Mouse (Mus musculus) limb, embryonic 12.5 days (tissue): ENCODE results near the gene Snupn. TPM values are rescaled to one million over a fixed set of nuclear protein-coding genes. Genes with fewer than 3 reads are reported as not detected.
"Not testable (repeated sequence)": the region's sequence is repeated elsewhere in the genome, so short reads cannot be mapped to it uniquely, and the experiment has no call there.

Source experiments
- ATAC-seq: fragments of 200-750 bp; cut with Nextera tagmentation; 2 replicates; pipeline ENCODE4 v1.8.0; 2017; ENCODE audit warnings: low read depth, moderate TSS enrichment; ENCODE audit not compliant: insufficient number of reproducible peaks, insufficient read depth, low FRiP score, low TSS enrichment
- H3K27ac ChIP-seq: fragments of 300-500 bp; sonication (generic); 2 replicates; pipeline ENCODE4 v1.5.1; 2016; ENCODE audit warnings: mild to moderate bottlenecking, moderate library complexity
- H3K27me3 ChIP-seq: fragments of 300-500 bp; sonication (generic); 2 replicates; pipeline ENCODE4 v1.6.1; 2016; ENCODE audit warnings: mild to moderate bottlenecking, moderate library complexity
- H3K36me3 ChIP-seq: fragments of 300-500 bp; sonication (generic); 2 replicates; pipeline ENCODE4 v1.6.1; 2016; ENCODE audit warnings: mild to moderate bottlenecking, moderate library complexity
- H3K4me1 ChIP-seq: fragments of 300-500 bp; sonication (generic); replicated peaks from 2 replicates; pipeline ENCODE4 v1.6.1; 2016
- H3K4me2 ChIP-seq: fragments of 300-500 bp; sonication (generic); 2 replicates; pipeline ENCODE4 v1.6.1; 2016; ENCODE audit warnings: mild to moderate bottlenecking, moderate library complexity
- H3K4me3 ChIP-seq: fragments of 300-500 bp; sonication (generic); replicated peaks from 2 replicates; pipeline ENCODE4 v1.5.1; 2016; ENCODE audit warnings: mild to moderate bottlenecking
- H3K9ac ChIP-seq: fragments of 300-500 bp; sonication (generic); replicated peaks from 2 replicates; pipeline ENCODE4 v1.6.1; 2016; ENCODE audit warnings: mild to moderate bottlenecking, moderate library complexity
- H3K9me3 ChIP-seq: fragments of 300-500 bp; sonication (generic); 2 replicates; pipeline ENCODE4 v1.6.1; 2016; ENCODE audit warnings: mild to moderate bottlenecking, moderate library complexity
- WGBS: fragments of 180-500 bp; shearing (Covaris S2); methylation state at CpG from one replicate; pipeline ENCODE4 v1.1.7; 2016; 5-methylcytosine and 5-hydroxymethylcytosine counted together
- polyA plus RNA-seq: library from polyadenylated mRNA; unstranded; fragments of >200 nt; fragmentation: Nextera tagmentation; extraction: Ambion mirVana; gene quantifications from 2 replicates; pipeline ENCODE4 v1.2.1, GENCODE M21; 2016

Snupn gene
- polyA plus RNA-seq, 1 experiment from 2014 or later, result 29.2 TPM

- peaks cover 13% of the 10 kb centered on the region for H3K4me1 ChIP-seq
- H3K9me3 ChIP-seq, result no peaks in the 10 kb centered on the region
- no peak overlapping the region for H3K9ac ChIP-seq
- peaks cover 6% of the 10 kb centered on the region; the same call in 1 of the 2 replicates for H3K36me3 ChIP-seq
- ATAC-seq, result no peak
- H3K27ac ChIP-seq, result no peak overlapping the region
- H3K27me3 ChIP-seq, result no peaks in the 10 kb centered on the region
- peak overlapping the region; percentile 89 for H3K4me2 ChIP-seq
- 19% methylated on average over 6 of the region's 6 CpGs for WGBS
- peak overlapping the region; percentile 85 for H3K4me3 ChIP-seq
Observed at GRCm38 (mm10) chr9:56936861-56937222, 13.8 kb upstream of the Snupn start.

DNA sequence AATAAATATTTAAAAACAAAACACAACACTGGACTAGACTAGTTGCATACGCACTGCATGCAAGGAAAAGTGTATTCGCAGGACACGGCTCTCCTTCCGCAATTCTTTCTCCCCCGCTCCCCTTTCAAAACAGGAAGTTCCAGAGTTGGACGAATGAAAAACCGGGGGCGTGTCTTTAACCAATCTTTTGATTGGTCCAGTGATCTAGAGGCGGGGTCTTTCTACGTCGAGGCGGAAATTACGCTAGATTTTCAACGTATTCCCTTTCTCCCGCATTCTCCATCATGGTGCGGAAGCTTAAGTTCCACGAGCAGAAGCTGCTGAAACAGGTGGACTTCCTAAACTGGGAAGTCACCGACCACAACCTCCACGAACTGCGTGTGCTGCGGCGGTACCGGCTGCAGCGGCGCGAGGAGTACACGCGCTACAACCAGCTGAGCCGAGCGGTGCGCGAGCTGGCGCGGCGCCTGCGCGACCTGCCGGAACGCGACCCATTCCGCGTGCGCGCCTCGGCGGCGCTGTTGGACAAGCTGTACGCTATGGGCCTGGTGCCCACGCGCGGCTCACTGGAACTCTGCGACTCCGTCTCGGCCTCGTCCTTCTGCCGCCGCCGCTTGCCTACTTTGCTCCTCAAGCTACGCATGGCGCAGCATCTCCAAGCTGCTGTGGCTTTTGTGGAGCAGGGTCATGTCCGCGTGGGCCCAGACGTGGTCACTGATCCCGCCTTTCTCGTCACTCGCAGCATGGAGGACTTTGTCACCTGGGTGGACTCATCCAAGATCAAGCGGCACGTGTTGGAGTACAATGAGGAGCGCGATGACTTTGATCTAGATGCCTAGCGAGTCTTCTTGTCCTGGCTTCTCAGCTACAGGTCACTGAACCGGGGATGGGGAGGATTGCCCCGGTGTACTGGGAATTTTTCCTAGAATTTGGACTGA is 13.2 kb upstream of the Snupn start, which contains the start of gene Imp3:
TSS of gene Imp3 (plus strand) at position 253 of the 938 bp plus-strand sequence.
- peak within 1 kb of the TSS; percentile 89 for H3K4me2 ChIP-seq
- peak within 1 kb of the TSS; percentile 85 for H3K4me3 ChIP-seq
- under 1% methylated on average over 73 of the region's 73 CpGs for WGBS
- H3K4me1 ChIP-seq, result peaks cover 13% of the 10 kb centered on the region
- H3K27me3 ChIP-seq, result no peaks in the 10 kb centered on the region
- peak; percentile 89 for ATAC-seq
- H3K36me3 ChIP-seq, result peaks cover 6% of the 10 kb centered on the region; the same call in 1 of the 2 replicates
- H3K27ac ChIP-seq, result peak within 1 kb of the TSS; percentile 89
- H3K9me3 ChIP-seq, result no peaks in the 10 kb centered on the region
- peak within 1 kb of the TSS; percentile 85 for H3K9ac ChIP-seq

DNA sequence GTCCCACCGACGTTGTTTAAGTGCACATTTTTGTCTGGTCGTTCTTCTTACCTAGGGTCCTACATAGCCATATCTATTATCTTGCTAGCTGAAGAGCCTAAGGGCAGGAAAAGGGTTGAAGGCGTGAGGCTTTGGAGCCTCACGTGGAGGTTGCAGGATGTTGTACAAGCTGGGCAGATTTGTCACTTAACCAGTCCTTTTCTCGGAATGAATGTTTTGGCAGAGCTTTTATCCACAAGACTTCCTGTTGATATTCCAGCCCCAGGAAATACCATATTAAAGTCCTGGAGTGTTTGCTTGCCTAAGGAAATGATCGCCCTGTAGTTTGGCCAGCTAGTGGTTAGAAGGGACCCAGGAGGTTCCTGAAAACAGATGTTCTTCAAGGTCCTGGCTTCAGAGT is 12.3 kb upstream of the Snupn start:
- WGBS, result under 1% methylated on average over 7 of the region's 7 CpGs
- peak overlapping the region; percentile 89 for H3K4me2 ChIP-seq
- no peaks in the 10 kb centered on the region for H3K27me3 ChIP-seq
- H3K27ac ChIP-seq, result peak overlapping the region; percentile 17; the same call in 1 of the 2 replicates
- ATAC-seq, result no peak
- peak overlapping the region; percentile 85 for H3K9ac ChIP-seq
- peak overlapping the region; percentile 85 for H3K4me3 ChIP-seq
- no peaks in the 10 kb centered on the region for H3K9me3 ChIP-seq
- peaks cover 13% of the 10 kb centered on the region for H3K4me1 ChIP-seq
- H3K36me3 ChIP-seq, result peaks cover 6% of the 10 kb centered on the region; the same call in 1 of the 2 replicates

DNA sequence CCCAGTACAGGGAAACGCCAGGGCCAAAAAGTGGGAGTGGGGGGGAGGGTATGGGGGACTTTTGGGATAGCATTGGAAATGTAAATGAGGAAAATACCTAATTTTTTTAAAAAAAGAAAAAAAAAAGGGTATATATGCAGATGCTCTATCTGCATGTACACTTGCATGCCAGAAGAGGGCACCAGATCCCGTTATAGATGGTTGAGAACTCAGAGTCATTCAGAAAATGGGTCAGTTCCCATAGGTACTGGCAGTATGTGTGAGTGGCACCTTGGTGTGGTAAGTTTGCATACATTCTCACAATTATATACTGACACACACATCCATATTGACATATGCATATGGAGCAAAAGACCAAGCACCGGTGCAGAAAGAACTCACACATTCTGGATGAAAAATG is 3.2 kb upstream of the Snupn start:
- 31% methylated on average over 3 of the region's 3 CpGs for WGBS
- ATAC-seq, H3K4me2 ChIP-seq, H3K9ac ChIP-seq, H3K27me3 ChIP-seq, H3K9me3 ChIP-seq, H3K27ac ChIP-seq, H3K4me1 ChIP-seq, H3K4me3 ChIP-seq, H3K36me3 ChIP-seq: not testable (repeated sequence)

DNA sequence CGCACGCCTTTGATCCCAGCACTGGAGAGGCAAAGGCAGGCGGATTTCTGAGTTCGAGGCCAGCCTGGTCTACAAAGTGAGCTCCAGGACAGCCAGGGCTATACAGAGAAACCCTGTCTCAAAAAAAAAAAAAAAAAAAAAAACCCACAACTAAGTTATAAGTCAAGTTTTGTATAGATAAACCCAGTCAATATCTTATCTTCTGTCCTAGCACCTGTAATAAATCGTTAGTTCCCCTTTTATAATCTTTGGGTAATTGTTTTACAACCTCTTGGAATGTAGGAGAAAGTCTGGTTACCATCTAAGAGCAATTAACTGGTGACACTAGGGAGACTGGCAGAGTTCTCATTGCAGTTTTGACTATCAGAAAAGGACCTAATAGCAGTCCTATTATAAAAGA is 2.0 kb upstream of the Snupn start:
- not testable (repeated sequence) for H3K4me3 ChIP-seq, H3K27me3 ChIP-seq, H3K4me2 ChIP-seq, H3K4me1 ChIP-seq, H3K27ac ChIP-seq, H3K9me3 ChIP-seq, ATAC-seq, H3K9ac ChIP-seq, H3K36me3 ChIP-seq
- WGBS, result 27% methylated on average over 5 of the region's 5 CpGs

- peak overlapping the region; percentile 55 for H3K4me3 ChIP-seq
- H3K9ac ChIP-seq, result peak overlapping the region; percentile 70; the same call in 1 of the 2 replicates
- ATAC-seq, result no peak
- WGBS, result 8% methylated on average over 13 of the region's 13 CpGs
- peak overlapping the region; percentile 65 for H3K4me2 ChIP-seq
- peaks cover 9% of the 10 kb centered on the region; the same call in 1 of the 2 replicates for H3K4me1 ChIP-seq
- no peaks in the 10 kb centered on the region for H3K36me3 ChIP-seq
- no peaks in the 10 kb centered on the region for H3K9me3 ChIP-seq
- peak overlapping the region; percentile 41; the same call in 1 of the 2 replicates for H3K27ac ChIP-seq
- H3K27me3 ChIP-seq, result no peaks in the 10 kb centered on the region
Observed at GRCm38 (mm10) chr9:56949767-56950166, 911 bp upstream of the Snupn start.

DNA sequence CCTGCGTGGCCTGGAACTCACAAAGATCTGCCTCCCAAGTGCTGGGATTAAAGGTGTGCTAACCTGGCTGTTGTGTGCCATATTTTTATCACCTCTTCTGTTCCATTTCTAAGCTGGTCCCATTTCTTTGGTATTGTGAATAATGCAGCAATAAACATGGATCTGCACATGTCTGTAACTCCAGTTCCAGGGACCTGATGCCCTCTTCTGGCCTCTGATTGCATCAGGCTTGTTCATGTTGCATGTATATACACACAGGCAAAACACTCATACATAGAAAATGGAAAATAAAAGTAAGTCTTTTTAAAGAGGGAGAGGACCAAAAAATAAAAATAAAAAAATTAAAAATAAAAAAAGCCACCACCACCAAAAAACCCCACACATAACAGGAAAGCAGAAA is 2.9 kb downstream of the Snupn start:
- no peaks in the 10 kb centered on the region for H3K27me3 ChIP-seq
- H3K4me2 ChIP-seq, result no peak overlapping the region
- no peak overlapping the region for H3K27ac ChIP-seq
- ATAC-seq, result no peak
- H3K9me3 ChIP-seq, result no peaks in the 10 kb centered on the region
- H3K36me3 ChIP-seq, result peaks cover 15% of the 10 kb centered on the region
- no peak overlapping the region for H3K4me3 ChIP-seq
- WGBS, result 91% methylated on average over 1 of the region's 1 CpGs
- no peak overlapping the region for H3K9ac ChIP-seq
- peaks cover 9% of the 10 kb centered on the region; the same call in 1 of the 2 replicates for H3K4me1 ChIP-seq

DNA sequence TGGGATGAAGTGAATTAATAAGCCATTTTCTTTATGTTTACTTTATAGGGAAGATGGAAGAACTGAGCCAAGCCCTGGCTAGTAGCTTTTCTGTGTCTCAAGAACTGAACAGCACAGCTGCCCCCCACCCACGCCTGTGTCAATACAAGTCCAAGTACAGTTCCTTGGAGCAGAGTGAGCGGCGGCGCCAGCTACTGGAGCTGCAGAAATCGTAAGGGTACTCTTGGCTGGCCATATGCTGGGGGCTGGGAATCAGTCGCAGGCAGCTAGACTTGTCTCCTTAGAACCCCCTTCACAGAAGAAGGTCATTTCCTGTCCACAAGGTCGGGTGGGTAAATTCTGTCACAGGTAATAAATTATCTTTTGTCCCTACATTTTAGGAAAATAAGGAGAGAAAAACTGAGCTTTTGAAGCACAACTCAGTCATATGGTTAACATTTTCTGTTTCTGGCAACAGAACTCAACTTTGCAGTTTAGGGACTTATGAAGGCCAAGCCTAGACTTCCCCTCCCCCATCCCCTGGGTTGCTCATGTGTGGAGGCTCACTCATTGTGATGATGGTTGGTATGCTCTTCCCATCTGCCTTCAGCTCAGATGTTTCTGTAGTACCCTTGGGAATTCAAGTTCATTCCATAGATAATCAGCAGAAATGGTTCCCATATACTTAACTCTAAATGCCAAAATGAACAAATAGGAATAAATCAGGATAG is 6.4 kb downstream of the Snupn start:
- Histone ChIP-seq H3K4me2 (no peak overlapping the region), H3K9me3 (no peaks in the 10 kb centered on the region), H3K36me3 (peaks cover 34% of the 10 kb centered on the region), H3K4me1 (no peaks in the 10 kb centered on the region), H3K4me3 (no peak overlapping the region), H3K9ac (no peak overlapping the region), H3K27me3 (no peaks in the 10 kb centered on the region), H3K27ac (no peak overlapping the region)
- 52% methylated on average over 7 of the region's 7 CpGs for WGBS
- ATAC-seq, result no peak

- no peaks in the 10 kb centered on the region for H3K4me1 ChIP-seq
- no peaks in the 10 kb centered on the region for H3K9me3 ChIP-seq
- H3K9ac ChIP-seq, result no peak overlapping the region
- peaks cover 46% of the 10 kb centered on the region for H3K36me3 ChIP-seq
- no peak overlapping the region for H3K4me3 ChIP-seq
- WGBS, result 81% methylated on average over 2 of the region's 2 CpGs
- H3K4me2 ChIP-seq, result no peak overlapping the region
- no peak for ATAC-seq
- H3K27ac ChIP-seq, result no peak overlapping the region
- no peaks in the 10 kb centered on the region for H3K27me3 ChIP-seq
Observed at GRCm38 (mm10) chr9:56958689-56959088, 8.0 kb downstream of the Snupn start.

DNA sequence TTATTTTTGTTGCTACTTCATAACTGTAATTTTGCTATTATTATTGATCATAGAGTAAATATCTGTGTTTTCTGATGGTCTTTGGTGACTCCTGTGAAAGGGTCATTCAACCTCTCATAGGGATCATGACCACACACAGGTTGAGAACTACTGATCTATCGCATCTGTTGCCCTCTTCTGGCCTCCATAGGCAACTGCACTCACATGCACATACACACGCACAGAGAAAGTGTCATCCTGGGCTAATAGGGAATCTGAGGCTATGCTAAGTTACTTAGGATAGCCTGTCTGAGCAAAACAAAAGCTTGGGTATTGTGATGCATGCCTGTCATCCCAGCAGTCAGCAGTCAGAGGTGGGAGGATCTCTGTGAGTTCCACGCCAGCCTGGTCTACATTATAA is 10.9 kb downstream of the Snupn start:
- ATAC-seq, result no peak
- H3K4me1 ChIP-seq, result no peaks in the 10 kb centered on the region
- no peaks in the 10 kb centered on the region for H3K9me3 ChIP-seq
- peaks cover 55% of the 10 kb centered on the region for H3K36me3 ChIP-seq
- no peak overlapping the region for H3K9ac ChIP-seq
- no peak overlapping the region for H3K27ac ChIP-seq
- H3K4me2 ChIP-seq, result no peak overlapping the region
- no peaks in the 10 kb centered on the region for H3K27me3 ChIP-seq
- H3K4me3 ChIP-seq, result no peak overlapping the region
- 92% methylated on average over 3 of the region's 3 CpGs for WGBS

- Histone ChIP-seq H3K36me3 (peaks cover 46% of the 10 kb centered on the region), H3K9me3 (no peaks in the 10 kb centered on the region), H3K4me2 (no peak overlapping the region), H3K9ac (no peak overlapping the region), H3K4me1 (no peaks in the 10 kb centered on the region), H3K27me3 (no peaks in the 10 kb centered on the region), H3K27ac (no peak overlapping the region), H3K4me3 (no peak overlapping the region)
- no peak for ATAC-seq
- 85% methylated on average over 2 of the region's 2 CpGs for WGBS
Observed at GRCm38 (mm10) chr9:56970158-56970557, 19.5 kb downstream of the Snupn start.
